Mouse (Mus musculus): ENCODE data around the gene Shld2.
"Not testable (repeated sequence)": the region's sequence is repeated elsewhere in the genome, so short reads cannot be mapped to it uniquely, and the experiment has no call there.

Shld2 gene

GRCm38 (mm10) chr14:34318113-34318512 is 7.8 kb upstream of the Shld2 start:
- DNase-seq (ENCODE audit: low spot score): no peak

- no peak for DNase-seq (ENCODE audit: low spot score)
Observed at GRCm38 (mm10) chr14:34317431-34317830, 7.1 kb upstream of the Shld2 start.

GRCm38 (mm10) chr14:34316346-34316745 is 6.1 kb upstream of the Shld2 start:
- no peak for DNase-seq (ENCODE audit: low spot score)

- no peak for DNase-seq (ENCODE audit: low spot score)
Observed at GRCm38 (mm10) chr14:34314796-34315195, 4.5 kb upstream of the Shld2 start.

GRCm38 (mm10) chr14:34314383-34314782 is 4.1 kb upstream of the Shld2 start:
- DNase-seq (ENCODE audit: low spot score): not testable (repeated sequence)

- no peak for DNase-seq (ENCODE audit: low spot score)
Observed at GRCm38 (mm10) chr14:34313612-34314011, 3.3 kb upstream of the Shld2 start.

- no peak for DNase-seq (ENCODE audit: low spot score)
Observed at GRCm38 (mm10) chr14:34312339-34313048, 2.2 kb upstream of the Shld2 start.

- DNase-seq (ENCODE audit: low spot score): no peak
Observed at GRCm38 (mm10) chr14:34311691-34312090, 1.4 kb upstream of the Shld2 start.

GRCm38 (mm10) chr14:34311021-34311631 is 833 bp upstream of the Shld2 start:
- DNase-seq (ENCODE audit: low spot score): peak; percentile 28

- no peak for DNase-seq (ENCODE audit: low spot score)
Observed at GRCm38 (mm10) chr14:34309907-34310233, 423 bp downstream of the Shld2 start.

GRCm38 (mm10) chr14:34309266-34309665 is 1.0 kb downstream of the Shld2 start:
- no peak for DNase-seq (ENCODE audit: low spot score)

GRCm38 (mm10) chr14:34303265-34303680 is 7.0 kb downstream of the Shld2 start:
- DNase-seq (ENCODE audit: low spot score): no peak

- no peak for DNase-seq (ENCODE audit: low spot score)
Observed at GRCm38 (mm10) chr14:34302681-34303242, 7.5 kb downstream of the Shld2 start.

GRCm38 (mm10) chr14:34298871-34299700 is 11.2 kb downstream of the Shld2 start:
- DNase-seq (ENCODE audit: low spot score): no peak

GRCm38 (mm10) chr14:34297634-34298033 is 12.7 kb downstream of the Shld2 start:
- no peak for DNase-seq (ENCODE audit: low spot score)

GRCm38 (mm10) chr14:34297038-34297437 is 13.3 kb downstream of the Shld2 start:
- DNase-seq (ENCODE audit: low spot score): no peak

GRCm38 (mm10) chr14:34296350-34296749 is 13.9 kb downstream of the Shld2 start:
- no peak for DNase-seq (ENCODE audit: low spot score)

GRCm38 (mm10) chr14:34293641-34294040 is 16.7 kb downstream of the Shld2 start:
- DNase-seq (ENCODE audit: low spot score): no peak

GRCm38 (mm10) chr14:34290229-34290628 is 20.1 kb downstream of the Shld2 start:
- no peak for DNase-seq (ENCODE audit: low spot score)

- no peak for DNase-seq (ENCODE audit: low spot score)
Observed at GRCm38 (mm10) chr14:34289259-34290015, 20.9 kb downstream of the Shld2 start.

- no peak for DNase-seq (ENCODE audit: low spot score)
Observed at GRCm38 (mm10) chr14:34288396-34288795, 21.9 kb downstream of the Shld2 start.

GRCm38 (mm10) chr14:34281736-34282269 is 28.5 kb downstream of the Shld2 start:
- no peak for DNase-seq (ENCODE audit: low spot score)

Measured in ovary, postnatal 10 days (tissue).